Mouse (Mus musculus) left cerebral cortex, postnatal 36 days (tissue): ENCODE data around the gene Zswim7. TPM values are rescaled to one million over a fixed set of nuclear protein-coding genes. Genes with fewer than 3 reads are reported as not detected.
"Not testable (repeated sequence)": the region's sequence is repeated elsewhere in the genome, so short reads cannot be mapped to it uniquely, and the experiment has no call there.

Experiments used
- DNase-seq, 2 experiments: peaks; one replicate each; pipeline ENCODE4 v3.0.0; 2021 to 2022; ENCODE audit warnings: low spot score in 2 of 2, mixed read lengths in 1 of 2
- intact Hi-C: fragments of 180-260 bp; cut with DNase I; formaldehyde crosslinking; loops from one replicate; pipeline ENCODE4 v1.15.1; 2025
- total RNA-seq, 2 experiments: library from RNA; stranded (reverse); gene quantifications; 2 replicates each; pipeline ENCODE4 v1.2.3; 2021

Zswim7 gene
- 10 to 100 TPM; 16.0 to 16.9 TPM for total RNA-seq

DNA sequence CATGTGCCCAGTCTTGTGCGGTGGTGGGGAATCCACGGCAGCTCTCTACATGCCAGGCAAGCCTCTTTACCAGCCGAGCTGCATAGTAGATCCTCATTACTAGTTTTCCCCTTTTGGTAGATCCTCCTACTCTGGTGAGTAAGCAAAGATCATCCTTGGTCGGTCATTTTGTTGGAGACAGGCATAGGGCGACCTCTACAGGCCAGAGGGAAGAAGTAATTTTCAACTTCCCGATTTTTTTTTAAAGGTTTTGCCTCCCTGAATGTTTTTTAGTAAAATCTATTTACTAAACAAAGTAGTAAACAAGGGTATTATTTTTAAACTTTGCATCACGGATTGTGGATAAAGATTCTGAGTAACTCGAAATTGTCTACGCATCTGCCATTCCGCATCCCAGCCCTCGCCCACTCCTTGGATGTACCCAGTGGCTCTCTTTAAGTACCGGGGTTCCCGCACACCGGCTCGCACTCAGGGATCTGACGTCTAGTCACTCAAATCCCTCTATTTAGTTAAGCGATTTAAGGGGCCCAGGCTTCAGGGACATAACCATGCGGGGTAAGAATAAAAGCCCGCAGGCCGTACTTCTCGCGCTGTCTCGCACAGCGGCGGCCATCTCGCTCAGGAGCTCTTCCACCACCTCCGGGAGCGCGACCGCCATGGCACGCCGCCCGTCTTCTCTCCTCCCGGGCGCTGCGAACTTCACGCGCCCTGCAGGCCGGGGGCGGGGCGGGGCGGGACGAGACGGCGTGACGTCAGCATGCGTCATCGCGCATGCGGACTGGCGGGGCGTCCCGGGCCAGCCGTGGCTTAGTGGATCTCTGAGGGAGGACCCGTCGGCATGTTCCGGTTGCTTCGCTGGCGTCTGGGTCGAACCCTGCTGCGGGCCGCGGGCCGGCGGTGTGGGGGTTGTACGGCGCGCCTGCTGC, at the start of gene Zswim7, which contains the start of gene Ttc19:
Zswim7 (minus strand) TSS at position 701 of the 926 bp plus-strand sequence.
Ttc19 (plus strand) TSS at position 799 of the 926 bp plus-strand sequence.
- peak; percentile 90 to 93 for DNase-seq
- intact Hi-C loops, result loop anchor here (1.0 to 2.0 kb wide), 3 partner anchors 154 to 350 kb away; partner anchors contain the start of gene Akap10

GRCm38 (mm10) chr11:62323659-62324058, 42.5 kb upstream of the Zswim7 start:
- intact Hi-C loops, result no loop called here
- DNase-seq, result no peak

DNA sequence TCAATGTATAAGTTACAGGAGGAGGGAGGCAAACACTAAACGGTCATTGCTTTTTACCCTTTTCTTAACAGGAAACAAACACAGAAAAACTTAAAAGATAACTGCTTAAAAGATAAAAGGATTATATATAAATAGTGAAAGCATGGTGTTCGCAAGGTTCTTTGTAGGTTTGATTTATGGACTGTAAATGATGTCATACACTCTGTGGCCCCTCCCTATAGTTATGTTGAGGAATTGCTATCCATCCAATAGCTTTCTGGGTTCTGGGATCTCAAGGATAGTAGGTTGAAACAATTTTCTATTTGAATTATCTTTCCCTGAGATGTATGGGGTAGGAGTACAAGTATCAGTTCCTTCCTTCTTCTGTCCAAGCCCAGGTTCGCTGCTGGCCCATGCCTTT, 38.9 kb upstream of the Zswim7 start:
- no peak for DNase-seq
- intact Hi-C loops, result no loop called here

DNA sequence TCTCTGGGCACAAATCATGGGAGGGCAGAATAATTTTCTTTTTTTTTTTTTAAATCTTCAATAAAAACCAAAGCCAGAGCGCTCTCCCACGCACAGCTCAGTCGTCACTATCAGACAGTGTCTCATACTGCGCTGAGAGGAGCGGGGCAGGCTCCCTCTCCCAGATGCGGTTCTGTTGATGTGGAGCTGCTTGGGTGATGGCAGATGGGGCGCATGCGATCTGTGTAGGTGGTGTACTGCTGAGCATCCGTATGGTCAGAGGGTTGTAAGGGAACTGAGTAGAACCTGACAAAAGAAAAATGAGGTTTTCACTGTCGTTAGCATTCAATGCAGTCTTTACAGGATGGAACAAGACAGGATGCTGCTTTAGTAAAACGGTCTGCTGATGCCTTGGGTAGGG, 36.6 kb upstream of the Zswim7 start:
- intact Hi-C loops, result no loop called here

GRCm38 (mm10) chr11:62314984-62315383, 33.8 kb upstream of the Zswim7 start:
- intact Hi-C loops, result no loop called here
- DNase-seq, result no peak

More for the DNA sequence above, 36.6 kb upstream of the Zswim7 start:
- peak; percentile 71 to 75 for DNase-seq

GRCm38 (mm10) chr11:62309296-62309695, 28.1 kb upstream of the Zswim7 start:
- no peak for DNase-seq
- intact Hi-C loops, result no loop called here

- intact Hi-C loops, result no loop called here
- peak in 1 of 2 experiments; percentile 34 for DNase-seq
Observed at GRCm38 (mm10) chr11:62305866-62306265, 24.7 kb upstream of the Zswim7 start.

DNA sequence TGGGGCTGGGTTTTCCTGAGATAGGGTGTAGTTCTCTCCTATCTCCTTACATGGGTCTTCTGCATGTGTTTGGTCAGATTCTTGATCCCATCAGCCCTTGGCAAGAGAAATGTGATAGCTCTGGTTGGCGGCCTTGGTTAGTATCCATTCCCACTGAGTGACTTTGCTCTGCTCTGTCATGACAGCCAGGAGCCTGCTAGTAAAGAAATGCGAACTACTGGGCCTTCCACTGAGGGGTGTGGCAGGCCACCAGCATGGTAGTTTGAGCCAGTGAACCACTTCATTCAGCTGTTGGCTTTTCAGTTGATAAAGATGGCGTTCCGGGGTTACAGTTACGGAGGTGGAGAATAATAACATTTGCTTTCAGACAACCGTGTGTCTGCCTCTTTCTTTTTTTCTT, 17.7 kb upstream of the Zswim7 start:
- intact Hi-C loops, result no loop called here
- DNase-seq, result no peak

DNA sequence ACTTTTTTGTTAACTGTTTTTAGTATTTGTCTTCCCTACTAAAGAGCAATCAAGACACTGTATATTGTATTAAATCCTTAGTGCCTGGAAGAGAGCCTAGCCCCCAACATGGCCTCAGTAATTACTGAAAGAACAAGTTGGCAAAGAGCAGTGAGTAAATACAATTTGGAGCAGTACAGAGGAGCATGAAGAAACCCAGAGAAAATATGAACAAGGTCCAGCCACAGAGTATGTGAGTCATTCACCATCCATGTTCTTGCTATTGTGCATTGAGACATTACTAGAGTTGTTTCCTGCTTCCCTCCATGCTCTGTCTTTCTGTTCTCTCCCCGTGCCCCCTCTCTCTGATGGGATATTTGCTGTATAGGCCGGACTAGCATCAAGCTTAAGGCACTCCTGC, 12.9 kb upstream of the Zswim7 start:
- DNase-seq, result no peak
- intact Hi-C loops, result no loop called here

GRCm38 (mm10) chr11:62287700-62288099, 6.5 kb upstream of the Zswim7 start:
- intact Hi-C loops, result no loop called here
- no peak for DNase-seq

GRCm38 (mm10) chr11:62285020-62285419, 3.8 kb upstream of the Zswim7 start:
- DNase-seq, result no peak
- intact Hi-C loops, result no loop called here

- DNase-seq, intact Hi-C loops: not testable (repeated sequence)
Observed at GRCm38 (mm10) chr11:62284020-62284419, 2.8 kb upstream of the Zswim7 start.

DNA sequence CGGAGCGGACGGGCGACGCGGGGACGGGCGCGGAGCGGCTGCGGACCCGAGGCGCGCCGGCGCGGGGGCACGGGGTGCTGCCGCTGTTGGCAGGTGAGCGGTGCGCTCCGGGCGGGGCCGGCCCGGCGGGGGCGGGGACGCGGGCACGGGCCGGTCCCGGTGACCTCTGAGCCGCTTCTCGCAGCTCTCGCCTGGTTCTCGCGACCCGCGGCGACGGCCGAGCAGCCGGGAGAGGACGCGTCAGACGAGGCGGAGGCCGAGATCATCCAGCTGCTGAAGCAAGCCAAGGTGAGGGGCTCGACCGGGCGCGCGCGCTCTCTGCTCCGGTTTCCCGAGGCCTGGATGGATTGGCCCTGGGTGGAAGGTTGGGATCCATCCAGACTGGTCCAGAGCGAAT, 424 bp upstream of the Zswim7 start:
- DNase-seq, result no peak
- intact Hi-C loops, result loop anchor here (1.0 to 2.0 kb wide), 3 partner anchors 154 to 351 kb away; partner anchors contain the start of gene Akap10

DNA sequence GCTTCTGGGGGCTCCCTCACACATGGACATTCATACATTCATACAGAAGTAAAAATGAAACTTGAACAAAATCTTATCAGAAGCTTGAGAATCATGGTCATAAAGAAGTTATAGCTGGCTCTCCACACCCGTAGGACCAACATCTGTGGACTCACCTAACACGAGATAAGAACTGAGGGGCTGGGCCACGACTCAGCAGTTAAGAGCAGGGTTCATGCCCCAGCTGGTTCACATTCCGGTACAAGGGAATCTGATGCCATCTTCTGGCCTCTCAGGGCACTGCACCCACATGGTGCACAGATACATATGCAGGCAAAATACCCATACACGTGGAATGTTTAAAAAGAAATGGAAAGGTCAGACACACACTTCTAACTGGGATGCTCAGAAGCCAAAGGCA, 3.1 kb downstream of the Zswim7 start:
- intact Hi-C loops, result no loop called here

DNA sequence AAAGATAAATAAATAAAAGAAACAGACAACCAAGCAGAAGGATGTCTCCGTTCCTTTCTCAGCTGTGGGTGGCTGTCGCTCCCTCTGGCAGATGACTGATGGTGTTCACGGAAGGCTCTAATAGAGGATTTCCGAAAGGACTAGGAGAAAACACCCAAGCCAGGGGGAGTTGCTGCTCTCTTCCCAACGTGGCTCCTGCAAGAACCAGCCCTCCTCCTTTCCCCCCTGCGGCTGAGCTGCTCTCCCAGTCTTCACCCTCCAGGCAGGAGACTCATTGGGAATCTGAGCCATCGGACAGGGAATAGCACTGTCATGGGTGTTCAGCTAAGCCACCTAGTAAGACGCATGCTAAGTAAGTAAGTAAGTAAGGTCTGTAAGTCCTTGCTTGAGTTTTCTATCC, 4.1 kb downstream of the Zswim7 start:
- DNase-seq, result no peak
- intact Hi-C loops, result loop anchor here (2.0 kb wide), 1 partner anchor 326 kb away; no protein-coding TSS in a partner anchor

More for the DNA sequence above, 3.1 kb downstream of the Zswim7 start:
- DNase-seq, result peak in 1 of 2 experiments; percentile 37

DNA sequence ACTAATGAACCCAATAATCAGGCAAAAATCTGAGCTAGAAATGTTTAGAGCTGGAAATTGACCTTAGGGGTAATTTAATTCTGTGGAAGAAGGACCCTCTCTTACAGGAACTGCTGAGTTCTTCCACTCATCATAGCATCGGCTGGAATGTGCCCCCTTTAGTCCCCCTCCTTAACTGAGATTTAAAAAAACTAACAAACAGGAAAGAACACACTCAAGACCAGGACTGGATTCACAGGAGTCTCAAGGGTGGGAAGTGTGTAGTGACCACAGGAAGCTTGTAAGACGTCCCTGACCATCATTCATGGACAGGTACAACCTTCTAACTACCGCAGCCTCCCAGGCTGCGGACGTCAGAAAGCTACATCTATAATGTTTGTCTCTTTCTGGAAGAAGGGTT, 10.3 kb downstream of the Zswim7 start:
- DNase-seq, result no peak
- intact Hi-C loops, result no loop called here

DNA sequence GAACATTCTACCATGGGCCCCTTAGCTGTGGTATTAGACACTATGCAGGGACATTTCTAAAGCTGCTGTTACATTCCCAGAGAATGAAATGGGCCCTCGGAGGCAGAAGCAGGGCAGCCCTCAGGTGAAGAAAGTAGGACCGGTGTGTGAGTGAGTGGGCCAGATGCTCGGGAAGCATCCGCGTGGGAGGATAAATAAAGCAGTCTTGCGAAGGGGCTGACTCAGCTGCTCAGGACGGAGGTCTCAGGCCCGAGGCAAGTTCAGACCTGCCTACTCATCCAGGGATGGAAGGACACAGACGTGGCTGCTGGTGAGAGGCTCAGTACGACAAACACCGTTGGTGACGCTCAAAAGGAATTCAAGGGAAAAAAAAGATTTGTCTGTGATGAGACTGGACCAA, 12.1 kb downstream of the Zswim7 start:
- intact Hi-C loops, result no loop called here
- DNase-seq, result no peak

- DNase-seq, result no peak
- intact Hi-C loops, result no loop called here
Observed at GRCm38 (mm10) chr11:62268381-62268780, 12.8 kb downstream of the Zswim7 start.

DNA sequence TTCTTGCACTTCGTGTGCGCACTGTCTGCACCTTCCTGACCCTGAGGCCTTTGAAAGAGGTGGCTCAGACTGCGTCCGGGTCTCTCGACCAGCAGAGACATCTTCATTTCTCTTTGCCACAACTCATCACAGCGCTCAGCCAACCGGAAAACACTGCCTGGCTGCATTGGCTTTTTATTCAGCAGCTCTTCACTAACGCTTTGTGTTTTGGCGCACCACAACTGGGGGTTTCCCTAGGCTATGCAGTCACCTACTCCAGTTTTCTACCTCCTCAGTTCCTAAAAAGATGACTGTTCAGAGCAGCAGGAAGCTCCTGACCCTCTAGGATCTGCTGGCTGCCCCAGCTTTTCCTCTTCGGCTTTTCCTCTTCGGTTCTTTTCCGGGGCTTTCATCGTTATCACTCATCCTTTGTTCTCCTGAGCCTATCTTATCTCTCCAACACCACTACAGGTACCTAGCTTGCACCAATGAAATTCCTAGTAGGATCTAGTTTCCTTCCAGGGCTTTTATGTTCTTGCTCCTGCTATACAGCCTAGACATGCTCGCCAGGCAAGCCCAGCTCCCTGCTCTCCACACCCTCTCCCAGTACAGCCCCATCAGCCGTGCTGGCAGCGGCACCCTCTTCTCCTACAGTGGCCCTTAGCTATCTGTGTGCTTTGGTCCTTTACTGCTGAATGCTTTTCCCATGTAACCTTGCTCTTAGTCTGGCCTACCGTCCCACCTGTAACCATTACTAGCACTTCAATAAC, 14.5 kb downstream of the Zswim7 start:
- no peak for DNase-seq
- intact Hi-C loops, result no loop called here

GRCm38 (mm10) chr11:62265642-62266041, 15.5 kb downstream of the Zswim7 start:
- DNase-seq, result no peak
- intact Hi-C loops, result no loop called here
